Mouse (Mus musculus) embryonic facial prominence, embryonic 12.5 days (tissue): ENCODE measurements around the gene Krt76. TPM values are rescaled to one million over a fixed set of nuclear protein-coding genes. Genes with fewer than 3 reads are reported as not detected.

Experiments
- ATAC-seq: fragments of 200-750 bp; cut with Nextera tagmentation; 2 replicates; pipeline ENCODE4 v1.8.0; 2017; ENCODE audit not compliant: insufficient number of reproducible peaks, insufficient read depth, low FRiP score, low TSS enrichment
- H3K27ac ChIP-seq: fragments of 300-500 bp; sonication (generic); 2 replicates; pipeline ENCODE4 v1.5.1; 2016; ENCODE audit warnings: mild to moderate bottlenecking
- H3K27me3 ChIP-seq: fragments of 300-500 bp; sonication (generic); 2 replicates; pipeline ENCODE4 v1.6.1; 2016; ENCODE audit warnings: mild to moderate bottlenecking, moderate library complexity
- H3K36me3 ChIP-seq: fragments of 300-500 bp; sonication (generic); 2 replicates; pipeline ENCODE4 v1.6.1; 2016; ENCODE audit warnings: mild to moderate bottlenecking
- H3K4me1 ChIP-seq: fragments of 300-500 bp; sonication (generic); 2 replicates; pipeline ENCODE4 v1.6.1; 2016
- H3K4me2 ChIP-seq: fragments of 300-500 bp; sonication (generic); replicated peaks from 2 replicates; pipeline ENCODE4 v1.6.1; 2016; ENCODE audit warnings: mild to moderate bottlenecking, moderate library complexity
- H3K4me3 ChIP-seq: fragments of 300-500 bp; sonication (generic); 2 replicates; pipeline ENCODE4 v1.5.1; 2016; ENCODE audit warnings: mild to moderate bottlenecking
- H3K9ac ChIP-seq: fragments of 300-500 bp; sonication (generic); 2 replicates; pipeline ENCODE4 v1.6.1; 2016; ENCODE audit warnings: mild to moderate bottlenecking, moderate library complexity
- H3K9me3 ChIP-seq: fragments of 300-500 bp; sonication (generic); 2 replicates; pipeline ENCODE4 v1.6.1; 2016; ENCODE audit warnings: mild to moderate bottlenecking, moderate library complexity
- WGBS: fragments of 180-500 bp; shearing (Covaris S2); methylation state at CpG from one replicate; pipeline ENCODE4 v1.1.7; 2016; 5-methylcytosine and 5-hydroxymethylcytosine counted together
- polyA plus RNA-seq: library from polyadenylated mRNA; unstranded; fragments of >200 nt; fragmentation: Nextera tagmentation; extraction: Ambion mirVana; gene quantifications from 2 replicates; pipeline ENCODE4 v1.2.1, GENCODE M21; 2016

Gene Krt76
- polyA plus RNA-seq, 1 experiment from 2014 or later, result not detected

DNA sequence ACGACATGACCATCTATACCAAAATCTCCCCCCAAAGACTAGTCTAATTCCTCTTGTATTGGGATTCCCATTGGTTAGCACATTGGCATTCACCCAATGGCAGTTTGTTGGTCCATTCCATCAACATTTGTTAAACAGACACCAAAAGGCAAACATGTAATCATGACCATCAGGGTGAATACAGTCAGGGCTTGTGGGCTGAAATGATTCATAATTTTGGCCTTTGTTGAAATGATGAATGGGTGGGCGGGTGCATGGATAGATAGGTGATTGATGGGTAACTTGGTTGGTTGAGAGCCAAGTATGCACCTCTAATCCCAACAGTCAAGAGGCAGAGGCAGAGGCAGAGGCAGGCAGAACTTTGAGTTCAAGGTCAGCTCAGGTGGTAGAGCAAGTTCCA, 23.4 kb upstream of the Krt76 start:
- no peak overlapping the region for H3K4me3 ChIP-seq
- no peaks in the 10 kb centered on the region for H3K4me1 ChIP-seq
- no peak for ATAC-seq
- 75% methylated on average over 2 of the region's 2 CpGs for WGBS
- H3K27me3 ChIP-seq, result no peaks in the 10 kb centered on the region
- no peak overlapping the region for H3K27ac ChIP-seq
- H3K9ac ChIP-seq, result no peak overlapping the region
- no peaks in the 10 kb centered on the region for H3K36me3 ChIP-seq
- H3K9me3 ChIP-seq, result no peaks in the 10 kb centered on the region
- no peak overlapping the region for H3K4me2 ChIP-seq

DNA sequence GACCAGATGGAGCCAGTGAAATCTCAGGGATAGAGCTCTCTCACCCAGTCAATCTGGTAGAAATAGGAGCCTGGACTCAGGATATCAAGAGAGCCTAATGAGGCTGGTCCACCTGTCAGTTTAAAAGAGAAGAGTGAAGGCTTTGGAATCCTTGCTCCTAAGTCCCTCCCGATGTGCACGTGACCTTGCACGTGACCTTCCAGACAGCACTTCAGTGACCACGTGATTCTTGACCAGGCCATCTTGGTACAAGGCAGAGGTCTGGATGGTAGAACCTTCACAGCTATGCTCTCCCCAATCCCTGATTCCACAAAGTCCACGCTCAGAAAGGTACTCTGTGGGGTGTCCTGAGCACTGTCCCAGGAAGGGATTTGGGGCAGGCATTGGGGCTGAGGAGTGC, 12.1 kb upstream of the Krt76 start:
- ATAC-seq, result no peak
- Histone ChIP-seq H3K4me2 (no peak overlapping the region), H3K36me3 (no peaks in the 10 kb centered on the region), H3K9ac (no peak overlapping the region), H3K9me3 (no peaks in the 10 kb centered on the region), H3K4me1 (no peaks in the 10 kb centered on the region), H3K27ac (no peak overlapping the region), H3K4me3 (no peak overlapping the region), H3K27me3 (no peaks in the 10 kb centered on the region; the same call in 1 of the 2 replicates)
- WGBS, result 74% methylated on average over 5 of the region's 5 CpGs

DNA sequence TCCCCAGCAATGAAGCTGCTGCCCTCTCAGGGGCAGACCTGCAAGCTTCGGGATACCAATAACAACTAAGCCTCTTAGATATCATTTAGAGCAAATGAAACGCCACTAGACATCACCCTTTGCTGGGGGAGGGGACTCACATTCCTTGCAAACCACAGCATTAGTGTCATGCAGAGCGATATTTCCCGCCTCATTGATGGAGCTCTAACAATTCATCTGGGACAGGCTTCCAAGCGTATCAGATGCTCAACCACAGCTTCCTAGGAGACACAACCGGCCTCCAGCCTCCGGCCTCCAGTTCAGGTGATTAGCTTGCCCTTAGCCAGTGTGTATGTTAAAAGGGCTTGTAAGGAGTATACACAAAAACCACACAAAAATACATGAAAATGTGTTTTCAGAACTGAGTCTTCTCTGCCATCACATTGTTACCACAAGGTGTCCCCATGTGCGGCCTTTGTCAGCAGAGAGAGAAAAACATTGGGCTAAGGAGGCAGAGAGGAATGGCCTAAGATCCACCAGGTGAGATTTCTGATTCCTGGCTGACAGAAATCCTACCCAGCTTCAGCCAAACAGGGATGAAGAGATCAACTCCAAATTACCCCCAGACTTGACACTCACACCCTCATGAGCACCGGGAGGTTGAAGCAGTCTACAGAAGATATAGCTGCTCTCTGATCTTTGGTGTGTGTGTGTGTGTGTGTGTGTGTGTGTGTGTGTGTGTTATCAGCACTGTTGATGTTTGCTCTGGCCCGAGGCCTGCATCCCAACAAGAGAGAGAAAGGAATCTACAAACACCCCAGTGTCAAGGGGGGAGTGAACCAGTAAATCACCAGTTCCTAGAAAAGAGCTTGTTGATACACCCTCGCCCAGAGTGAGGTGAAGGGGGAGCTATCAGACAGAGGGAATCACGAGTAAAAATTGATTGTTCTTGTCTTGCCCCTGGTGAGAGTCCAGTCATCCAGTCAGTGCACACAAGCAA, 9.7 kb upstream of the Krt76 start:
- Histone ChIP-seq H3K4me1 (no peaks in the 10 kb centered on the region), H3K9ac (no peak overlapping the region), H3K36me3 (no peaks in the 10 kb centered on the region), H3K9me3 (no peaks in the 10 kb centered on the region), H3K4me3 (no peak overlapping the region), H3K4me2 (no peak overlapping the region), H3K27ac (no peak overlapping the region), H3K27me3 (no peaks in the 10 kb centered on the region; the same call in 1 of the 2 replicates)
- WGBS, result 52% methylated on average over 12 of the region's 12 CpGs
- no peak for ATAC-seq

- Histone ChIP-seq H3K4me3 (no peak overlapping the region), H3K36me3 (no peaks in the 10 kb centered on the region), H3K27ac (no peak overlapping the region), H3K27me3 (peaks cover 3% of the 10 kb centered on the region; the same call in 1 of the 2 replicates), H3K4me2 (no peak overlapping the region), H3K9ac (no peak overlapping the region), H3K4me1 (no peaks in the 10 kb centered on the region), H3K9me3 (no peaks in the 10 kb centered on the region)
- 90% methylated on average over 4 of the region's 4 CpGs for WGBS
- no peak for ATAC-seq
Measured at GRCm38 (mm10) chr15:101895216-101895615, 2.5 kb upstream of the Krt76 start.

DNA sequence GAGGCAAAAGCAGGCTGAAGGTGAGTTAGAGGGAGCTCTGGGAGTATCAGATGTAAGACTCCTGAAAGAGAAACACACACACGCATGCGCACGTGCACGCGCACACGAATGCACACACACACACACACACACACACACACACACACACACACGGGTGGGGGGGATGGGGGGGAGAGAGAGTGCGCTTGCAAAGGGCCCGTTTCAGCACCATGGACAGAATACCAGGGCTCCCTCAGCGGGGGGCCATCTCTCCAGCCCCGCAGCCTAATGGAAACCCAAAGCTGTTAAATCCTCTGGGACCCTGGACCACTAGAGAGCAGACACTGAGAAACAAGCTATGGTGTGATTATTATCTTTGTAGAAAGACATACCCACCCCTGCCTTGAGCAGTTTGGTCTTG, 12.9 kb downstream of the Krt76 start:
- ATAC-seq, result no peak
- Histone ChIP-seq H3K27me3 (peaks cover 3% of the 10 kb centered on the region; the same call in 1 of the 2 replicates), H3K4me3 (no peak overlapping the region), H3K9me3 (no peaks in the 10 kb centered on the region), H3K4me2 (no peak overlapping the region), H3K4me1 (no peaks in the 10 kb centered on the region), H3K9ac (no peak overlapping the region), H3K36me3 (no peaks in the 10 kb centered on the region), H3K27ac (no peak overlapping the region)
- WGBS, result 21% methylated on average over 6 of the region's 11 CpGs

- Histone ChIP-seq H3K27ac (no peak overlapping the region), H3K4me2 (no peak overlapping the region), H3K27me3 (no peaks in the 10 kb centered on the region), H3K4me3 (no peak overlapping the region), H3K9ac (no peak overlapping the region), H3K36me3 (no peaks in the 10 kb centered on the region), H3K4me1 (no peaks in the 10 kb centered on the region), H3K9me3 (no peaks in the 10 kb centered on the region)
- WGBS, result 54% methylated on average over 2 of the region's 2 CpGs
- ATAC-seq, result no peak
Measured at GRCm38 (mm10) chr15:101878041-101878440, 14.7 kb downstream of the Krt76 start.

DNA sequence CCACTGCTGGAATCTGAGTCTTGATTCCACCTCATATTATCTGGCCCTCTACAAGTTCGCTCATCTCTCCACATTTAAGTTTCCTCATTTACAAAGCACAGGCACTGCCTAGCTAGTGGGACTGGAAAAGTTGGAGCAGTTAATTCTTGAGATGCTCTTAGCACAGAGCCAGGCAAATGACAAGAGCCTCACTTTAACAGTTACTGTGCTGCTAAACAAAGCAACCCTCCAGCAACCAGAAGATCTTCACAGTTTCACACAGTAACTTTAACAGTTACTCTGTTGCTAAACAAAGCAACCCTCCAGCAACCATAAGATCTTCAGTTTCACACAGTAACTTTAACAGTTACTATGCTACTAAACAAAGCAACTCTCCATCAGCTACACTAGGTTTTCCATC, 18.3 kb downstream of the Krt76 start:
- H3K4me3 ChIP-seq, result no peak overlapping the region
- H3K4me2 ChIP-seq, result no peak overlapping the region
- no peak overlapping the region for H3K9ac ChIP-seq
- no peaks in the 10 kb centered on the region for H3K9me3 ChIP-seq
- peaks cover 4% of the 10 kb centered on the region; the same call in 1 of the 2 replicates for H3K27me3 ChIP-seq
- no peak for ATAC-seq
- H3K4me1 ChIP-seq, result no peaks in the 10 kb centered on the region
- no peak overlapping the region for H3K27ac ChIP-seq
- no peaks in the 10 kb centered on the region for H3K36me3 ChIP-seq
- WGBS, result 85% methylated on average over 1 of the region's 1 CpGs

DNA sequence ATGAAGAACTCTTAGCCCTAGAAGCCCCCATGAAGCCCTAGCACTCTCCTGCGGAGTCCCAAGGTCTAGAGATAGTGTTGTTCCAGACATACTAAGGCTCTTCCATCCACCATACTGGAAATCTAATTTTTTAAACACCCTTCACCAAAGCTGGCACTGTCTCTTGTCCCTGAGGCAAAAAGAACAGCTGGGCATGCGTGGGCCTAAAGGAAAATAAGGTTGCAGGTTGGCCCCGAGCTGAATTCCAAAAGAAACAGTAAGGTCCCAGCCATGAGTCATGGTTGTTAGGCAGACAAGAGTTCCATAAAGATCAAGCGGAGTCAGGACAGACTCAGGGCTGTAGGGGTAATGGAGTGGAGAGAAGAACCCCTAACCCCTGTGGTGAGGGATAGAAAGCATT, 19.5 kb downstream of the Krt76 start:
- H3K4me1 ChIP-seq, result no peaks in the 10 kb centered on the region
- H3K4me3 ChIP-seq, result no peak overlapping the region
- no peaks in the 10 kb centered on the region for H3K9me3 ChIP-seq
- 68% methylated on average over 4 of the region's 4 CpGs for WGBS
- no peak overlapping the region for H3K4me2 ChIP-seq
- H3K9ac ChIP-seq, result no peak overlapping the region
- peaks cover 10% of the 10 kb centered on the region; the same call in 1 of the 2 replicates for H3K27me3 ChIP-seq
- H3K27ac ChIP-seq, result no peak overlapping the region
- ATAC-seq, result no peak
- no peaks in the 10 kb centered on the region for H3K36me3 ChIP-seq

GRCm38 (mm10) chr15:101869431-101869830, 23.3 kb downstream of the Krt76 start, which contains the start of gene Krt77:
Gene Krt77 (minus strand): TSS chr15:101869705.
- ATAC-seq, result no peak
- WGBS, result 43% methylated on average over 6 of the region's 6 CpGs
- H3K4me2 ChIP-seq, result no peak within 1 kb of the TSS
- no peak within 1 kb of the TSS for H3K27ac ChIP-seq
- no peaks in the 10 kb centered on the region for H3K4me1 ChIP-seq
- no peaks in the 10 kb centered on the region for H3K9me3 ChIP-seq
- H3K36me3 ChIP-seq, result no peaks in the 10 kb centered on the region
- H3K27me3 ChIP-seq, result peaks cover 10% of the 10 kb centered on the region; the same call in 1 of the 2 replicates
- no peak within 1 kb of the TSS for H3K4me3 ChIP-seq
- H3K9ac ChIP-seq, result no peak within 1 kb of the TSS

DNA sequence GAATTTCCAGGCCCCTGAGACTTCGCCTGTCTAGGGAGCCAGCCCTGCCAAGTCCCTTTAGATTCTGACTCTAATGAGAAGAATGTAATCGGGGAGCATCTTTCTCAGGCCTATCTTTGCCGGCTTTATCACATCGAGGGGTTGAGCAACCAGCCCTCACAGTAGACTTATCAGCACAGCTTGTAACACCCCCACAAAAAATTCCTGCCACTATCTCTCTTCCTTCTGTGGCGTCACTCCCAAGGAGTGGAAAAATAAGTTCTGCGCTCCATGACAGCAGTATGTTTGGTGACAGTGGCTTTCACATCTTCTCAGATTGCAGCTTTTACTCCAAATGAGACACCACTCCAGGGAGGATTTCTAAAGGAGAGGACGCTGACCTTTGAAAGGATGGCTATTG, 26.0 kb downstream of the Krt76 start:
- Histone ChIP-seq H3K4me1 (no peaks in the 10 kb centered on the region), H3K9ac (no peak overlapping the region), H3K27me3 (peaks cover 10% of the 10 kb centered on the region), H3K27ac (no peak overlapping the region), H3K4me3 (no peak overlapping the region), H3K9me3 (no peaks in the 10 kb centered on the region), H3K4me2 (no peak overlapping the region), H3K36me3 (no peaks in the 10 kb centered on the region)
- no peak for ATAC-seq
- WGBS, result 78% methylated on average over 7 of the region's 7 CpGs

GRCm38 (mm10) chr15:101860421-101861130, 32.1 kb downstream of the Krt76 start:
- no peaks in the 10 kb centered on the region for H3K9me3 ChIP-seq
- no peak overlapping the region for H3K27ac ChIP-seq
- H3K27me3 ChIP-seq, result peaks cover 53% of the 10 kb centered on the region
- no peak overlapping the region for H3K4me3 ChIP-seq
- ATAC-seq, result no peak
- H3K9ac ChIP-seq, result no peak overlapping the region
- H3K4me2 ChIP-seq, result peak overlapping the region; percentile 80
- H3K36me3 ChIP-seq, result no peaks in the 10 kb centered on the region
- WGBS, result 53% methylated on average over 13 of the region's 13 CpGs
- H3K4me1 ChIP-seq, result peaks cover 10% of the 10 kb centered on the region
